Mouse (Mus musculus): Measurements from ENCODE around the gene Anpep.

DNA sequence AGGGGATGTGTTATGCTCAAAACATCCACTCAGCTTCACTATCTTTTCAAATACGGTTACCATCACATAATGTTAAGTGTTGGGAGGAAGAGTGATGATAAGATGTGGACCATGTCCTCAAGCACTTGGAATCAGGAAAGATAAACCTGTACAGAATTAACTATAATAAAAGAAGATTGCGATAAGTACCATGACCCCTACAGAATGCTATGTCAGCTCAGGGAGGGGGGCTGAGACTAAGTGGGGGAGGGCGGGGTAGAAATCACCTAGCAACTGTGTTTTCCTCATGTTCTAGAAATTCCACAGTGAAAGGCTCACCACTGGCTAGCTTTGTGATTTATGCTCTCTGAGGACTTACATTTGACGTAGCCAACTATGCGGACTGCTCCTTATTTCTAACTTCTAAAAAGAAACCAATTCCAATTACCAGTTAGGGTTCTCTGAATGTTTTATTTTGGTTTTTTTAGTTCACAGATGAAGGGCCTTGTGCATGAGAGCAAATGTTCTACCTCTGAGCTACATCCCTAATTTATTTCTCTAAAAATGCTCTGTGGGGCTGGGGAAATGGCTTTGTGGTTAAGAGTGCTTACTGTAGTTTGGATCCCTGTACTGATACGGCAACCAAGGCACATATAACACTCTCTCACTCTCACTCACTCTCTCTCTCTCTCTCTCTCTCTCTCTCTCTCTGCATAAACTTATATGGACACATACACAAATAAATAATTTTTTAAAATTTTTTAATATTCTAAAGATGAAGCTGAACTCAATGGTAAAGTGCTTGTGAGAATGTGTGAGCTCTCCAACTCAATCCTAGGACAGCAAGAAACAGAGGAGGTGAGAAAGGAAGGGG, 31.9 kb upstream of the Anpep start:
- TF ChIP-seq CTCF (IDR thresholded peaks at IDR 0.05; ENCODE audit: low read depth) (no peak), EP300 (optimal IDR thresholded peaks at IDR 0.05) (no peak)

Measured in stomach, postnatal 0 days (tissue).